Mouse (Mus musculus) embryonic facial prominence, embryonic 14.5 days (tissue): ENCODE results near the gene Rhobtb1. TPM values are rescaled to one million over a fixed set of nuclear protein-coding genes. Genes with fewer than 3 reads are reported as not detected.

Experiments used
- ATAC-seq: fragments of 200-750 bp; cut with Nextera tagmentation; 2 replicates; pipeline ENCODE4 v1.8.0; 2017; ENCODE audit warnings: low read depth, moderate number of reproducible peaks, moderate TSS enrichment
- DNase-seq: peaks from one replicate; pipeline ENCODE4 v3.0.0-alpha.2; 2015; ENCODE audit warnings: low spot score
- H3K27ac ChIP-seq: fragments of 300-500 bp; sonication (generic); replicated peaks from 2 replicates; pipeline ENCODE4 v1.5.1; 2014; ENCODE audit warnings: low read depth, mild to moderate bottlenecking, low read length, moderate library complexity
- H3K27me3 ChIP-seq: fragments of 300-500 bp; sonication (generic); replicated peaks from 2 replicates; pipeline ENCODE4 v1.6.1; 2014; ENCODE audit warnings: low read length; ENCODE audit not compliant: control insufficient read depth, insufficient read depth
- H3K36me3 ChIP-seq: fragments of 300-500 bp; sonication (generic); 2 replicates; pipeline ENCODE4 v1.6.1; 2014; ENCODE audit warnings: low read length, mixed read lengths; ENCODE audit not compliant: control insufficient read depth, insufficient read depth
- H3K4me1 ChIP-seq: fragments of 300-500 bp; sonication (generic); 2 replicates; pipeline ENCODE4 v1.6.1; 2014; ENCODE audit warnings: antibody characterized with exemption, low read length; ENCODE audit not compliant: control insufficient read depth, insufficient read depth
- H3K4me2 ChIP-seq: fragments of 300-500 bp; sonication (generic); 2 replicates; pipeline ENCODE4 v1.6.1; 2014; ENCODE audit warnings: low read depth, mild to moderate bottlenecking, low read length, moderate library complexity, mixed read lengths
- H3K4me3 ChIP-seq: fragments of 300-500 bp; sonication (generic); 2 replicates; pipeline ENCODE4 v1.5.1; 2014; ENCODE audit warnings: low read depth, mild to moderate bottlenecking, low read length
- H3K9ac ChIP-seq: fragments of 300-500 bp; sonication (generic); 2 replicates; pipeline ENCODE4 v1.6.1; 2014; ENCODE audit warnings: low read depth, mild to moderate bottlenecking, low read length, moderate library complexity, mixed read lengths
- H3K9me3 ChIP-seq: fragments of 300-500 bp; sonication (generic); 2 replicates; pipeline ENCODE4 v1.6.1; 2016; ENCODE audit warnings: low read length; ENCODE audit not compliant: control insufficient read depth
- WGBS: fragments of 180-500 bp; shearing (Covaris S2); extraction: QIAGEN DNeasy Blood & Tissue Kit; methylation state at CpG from one replicate; pipeline ENCODE4 v1.1.7; 2014; 5-methylcytosine and 5-hydroxymethylcytosine counted together
- polyA plus RNA-seq: library from polyadenylated mRNA; unstranded; fragments of >200 nt; fragmentation: Nextera tagmentation; extraction: Ambion mirVana; gene quantifications from 2 replicates; pipeline ENCODE4 v1.2.1, GENCODE M21; 2014

Rhobtb1 gene
- polyA plus RNA-seq, 1 experiment from 2014 or later, result 28.0 TPM

GRCm38 (mm10) chr10:69225951-69226350 is 74.7 kb downstream of the Rhobtb1 start:
- WGBS, result 77% methylated on average over 8 of the region's 8 CpGs
- H3K9ac ChIP-seq, result no peak overlapping the region
- no peak overlapping the region for H3K4me3 ChIP-seq
- H3K4me2 ChIP-seq, result no peak overlapping the region
- H3K36me3 ChIP-seq, result 0 out of 2 replicates have a peak, but pooled peaks cover 11% of the 10 kb centered on the region
- no peaks in the 10 kb centered on the region for H3K9me3 ChIP-seq
- DNase-seq, result no peak
- no peaks in the 10 kb centered on the region for H3K4me1 ChIP-seq
- H3K27me3 ChIP-seq, result no peaks in the 10 kb centered on the region
- no peak overlapping the region for H3K27ac ChIP-seq
- ATAC-seq, result no peak

GRCm38 (mm10) chr10:69237185-69237584 is 86.0 kb downstream of the Rhobtb1 start:
- Histone ChIP-seq H3K9ac (no peak overlapping the region), H3K4me3 (no peak overlapping the region), H3K27ac (no peak overlapping the region), H3K36me3 (no peaks in the 10 kb centered on the region), H3K9me3 (no peaks in the 10 kb centered on the region), H3K27me3 (no peaks in the 10 kb centered on the region), H3K4me1 (no peaks in the 10 kb centered on the region), H3K4me2 (no peak overlapping the region)
- DNase-seq (no peak), ATAC-seq (no peak)
- 87% methylated on average over 3 of the region's 3 CpGs for WGBS

GRCm38 (mm10) chr10:69237781-69238180 is 86.5 kb downstream of the Rhobtb1 start:
- H3K4me1 ChIP-seq, result no peaks in the 10 kb centered on the region
- H3K9me3 ChIP-seq, result no peaks in the 10 kb centered on the region
- H3K36me3 ChIP-seq, result no peaks in the 10 kb centered on the region
- no peak overlapping the region for H3K27ac ChIP-seq
- DNase-seq (no peak), ATAC-seq (no peak)
- H3K4me2 ChIP-seq, result no peak overlapping the region
- 92% methylated on average over 9 of the region's 9 CpGs for WGBS
- no peak overlapping the region for H3K9ac ChIP-seq
- no peaks in the 10 kb centered on the region for H3K27me3 ChIP-seq
- no peak overlapping the region for H3K4me3 ChIP-seq

GRCm38 (mm10) chr10:69238311-69238710 is 87.1 kb downstream of the Rhobtb1 start:
- ATAC-seq, result peak; percentile 72
- WGBS, result 70% methylated on average over 6 of the region's 6 CpGs
- no peaks in the 10 kb centered on the region for H3K9me3 ChIP-seq

GRCm38 (mm10) chr10:69240530-69240929 is 89.3 kb downstream of the Rhobtb1 start:
- H3K27me3 ChIP-seq, result no peaks in the 10 kb centered on the region
- DNase-seq, result no peak
- no peaks in the 10 kb centered on the region for H3K36me3 ChIP-seq
- H3K9ac ChIP-seq, result no peak overlapping the region
- no peak overlapping the region for H3K4me3 ChIP-seq
- no peak for ATAC-seq
- H3K4me2 ChIP-seq, result no peak overlapping the region
- H3K27ac ChIP-seq, result no peak overlapping the region
- no peaks in the 10 kb centered on the region for H3K9me3 ChIP-seq
- no peaks in the 10 kb centered on the region for H3K4me1 ChIP-seq
- WGBS, result 87% methylated on average over 2 of the region's 2 CpGs

More at GRCm38 (mm10) chr10:69238311-69238710, 87.1 kb downstream of the Rhobtb1 start:
- Histone ChIP-seq H3K27ac (no peak overlapping the region), H3K4me2 (no peak overlapping the region), H3K4me1 (no peaks in the 10 kb centered on the region), H3K27me3 (no peaks in the 10 kb centered on the region), H3K4me3 (no peak overlapping the region), H3K9ac (no peak overlapping the region), H3K36me3 (no peaks in the 10 kb centered on the region)
- DNase-seq, result peak; percentile 57

GRCm38 (mm10) chr10:69245151-69245550 is 93.9 kb downstream of the Rhobtb1 start:
- Histone ChIP-seq H3K27me3 (no peaks in the 10 kb centered on the region), H3K4me2 (no peak overlapping the region), H3K9me3 (no peaks in the 10 kb centered on the region), H3K36me3 (peaks cover 10% of the 10 kb centered on the region), H3K27ac (no peak overlapping the region), H3K4me3 (no peak overlapping the region), H3K9ac (no peak overlapping the region), H3K4me1 (no peaks in the 10 kb centered on the region)
- DNase-seq (no peak), ATAC-seq (no peak)
- WGBS, result 89% methylated on average over 4 of the region's 4 CpGs

GRCm38 (mm10) chr10:69245906-69246668 is 94.9 kb downstream of the Rhobtb1 start:
- H3K27ac ChIP-seq, result no peak overlapping the region
- ATAC-seq, result no peak
- H3K36me3 ChIP-seq, result peaks cover 19% of the 10 kb centered on the region
- H3K4me1 ChIP-seq, result no peaks in the 10 kb centered on the region
- no peaks in the 10 kb centered on the region for H3K27me3 ChIP-seq
- no peak overlapping the region for H3K9ac ChIP-seq
- H3K4me3 ChIP-seq, result no peak overlapping the region
- H3K9me3 ChIP-seq, result no peaks in the 10 kb centered on the region
- H3K4me2 ChIP-seq, result no peak overlapping the region
- DNase-seq, result no peak
- WGBS, result 81% methylated on average over 10 of the region's 10 CpGs

GRCm38 (mm10) chr10:69246762-69247161 is 95.5 kb downstream of the Rhobtb1 start:
- 78% methylated on average over 3 of the region's 3 CpGs for WGBS
- H3K27ac ChIP-seq, result no peak overlapping the region

More at GRCm38 (mm10) chr10:69246762-69247161, 95.5 kb downstream of the Rhobtb1 start:
- no peak overlapping the region for H3K4me2 ChIP-seq
- ATAC-seq, result no peak
- H3K4me3 ChIP-seq, result no peak overlapping the region
- no peaks in the 10 kb centered on the region for H3K27me3 ChIP-seq
- H3K36me3 ChIP-seq, result peaks cover 21% of the 10 kb centered on the region
- no peak overlapping the region for H3K9ac ChIP-seq
- no peak for DNase-seq
- no peaks in the 10 kb centered on the region for H3K9me3 ChIP-seq
- no peaks in the 10 kb centered on the region for H3K4me1 ChIP-seq
